Mouse (Mus musculus): ENCODE measurements around the gene Scfd2.
A peak's percentile ranks its signal among the peaks of the same experiment; 100 is the strongest.

Scfd2 gene

GRCm38 (mm10) chr5:74531630-74532280 lies at the start of gene Scfd2:
Scfd2 (minus strand) TSS chr5:74531759.
- peak; percentile 97 for DNase-seq (ENCODE audit: low read depth, low spot score)

GRCm38 (mm10) chr5:74571767-74572166 lies 40.2 kb upstream of the Scfd2 start:
- DNase-seq (ENCODE audit: low read depth, low spot score): no peak

GRCm38 (mm10) chr5:74561151-74561550 lies 29.6 kb upstream of the Scfd2 start:
- no peak for DNase-seq (ENCODE audit: low read depth, low spot score)

- no peak for DNase-seq (ENCODE audit: low read depth, low spot score)
Measured at GRCm38 (mm10) chr5:74549566-74549965, 18.0 kb upstream of the Scfd2 start.

GRCm38 (mm10) chr5:74545606-74546005 lies 14.0 kb upstream of the Scfd2 start:
- DNase-seq (ENCODE audit: low read depth, low spot score): no peak

- no peak for DNase-seq (ENCODE audit: low read depth, low spot score)
Measured at GRCm38 (mm10) chr5:74536180-74536947, 4.8 kb upstream of the Scfd2 start.

- DNase-seq (ENCODE audit: low read depth, low spot score): peak; percentile 97
Measured at GRCm38 (mm10) chr5:74535240-74536021, 3.9 kb upstream of the Scfd2 start, which contains the start of gene Fip1l1. Fip1l1 (plus strand) TSS chr5:74535449.

- no peak for DNase-seq (ENCODE audit: low read depth, low spot score)
Measured at GRCm38 (mm10) chr5:74530785-74531184, 774 bp downstream of the Scfd2 start.

GRCm38 (mm10) chr5:74527025-74527424 lies 4.5 kb downstream of the Scfd2 start:
- DNase-seq (ENCODE audit: low read depth, low spot score): no peak

GRCm38 (mm10) chr5:74511686-74512085 lies 19.9 kb downstream of the Scfd2 start:
- no peak for DNase-seq (ENCODE audit: low read depth, low spot score)

- DNase-seq (ENCODE audit: low read depth, low spot score): no peak
Measured at GRCm38 (mm10) chr5:74492705-74493104, 38.9 kb downstream of the Scfd2 start.

- no peak for DNase-seq (ENCODE audit: low read depth, low spot score)
Measured at GRCm38 (mm10) chr5:74484646-74485045, 46.9 kb downstream of the Scfd2 start.

GRCm38 (mm10) chr5:74482633-74483032 lies 48.9 kb downstream of the Scfd2 start:
- no peak for DNase-seq (ENCODE audit: low read depth, low spot score)

- no peak for DNase-seq (ENCODE audit: low read depth, low spot score)
Measured at GRCm38 (mm10) chr5:74482034-74482433, 49.5 kb downstream of the Scfd2 start.

GRCm38 (mm10) chr5:74480409-74480808 lies 51.1 kb downstream of the Scfd2 start:
- DNase-seq (ENCODE audit: low read depth, low spot score): no peak

GRCm38 (mm10) chr5:74479947-74480346 lies 51.6 kb downstream of the Scfd2 start:
- DNase-seq (ENCODE audit: low read depth, low spot score): no peak

GRCm38 (mm10) chr5:74479157-74479556 lies 52.4 kb downstream of the Scfd2 start:
- DNase-seq (ENCODE audit: low read depth, low spot score): no peak

- DNase-seq (ENCODE audit: low read depth, low spot score): no peak
Measured at GRCm38 (mm10) chr5:74476551-74476950, 55.0 kb downstream of the Scfd2 start.

- no peak for DNase-seq (ENCODE audit: low read depth, low spot score)
Measured at GRCm38 (mm10) chr5:74473117-74473516, 58.4 kb downstream of the Scfd2 start.

GRCm38 (mm10) chr5:74470819-74471218 lies 60.7 kb downstream of the Scfd2 start:
- no peak for DNase-seq (ENCODE audit: low read depth, low spot score)

- DNase-seq (ENCODE audit: low read depth, low spot score): no peak
Measured at GRCm38 (mm10) chr5:74469620-74470019, 61.9 kb downstream of the Scfd2 start.

- DNase-seq (ENCODE audit: low read depth, low spot score): no peak
Measured at GRCm38 (mm10) chr5:74467753-74468152, 63.8 kb downstream of the Scfd2 start.
